Mouse (Mus musculus): ENCODE measurements around the gene Gm7980. TPM values are rescaled to one million over a fixed set of nuclear protein-coding genes. Genes with fewer than 3 reads are reported as not detected.
"Not testable (repeated sequence)": the region's sequence is repeated elsewhere in the genome, so short reads cannot be mapped to it uniquely, and the experiment has no call there.

Gm7980 gene
- not detected for total RNA-seq (2021)
- long read RNA-seq, experiment 1, result 0 reads
- long read RNA-seq, experiment 2, result 0 reads

GRCm38 (mm10) chr14:41907190-41907589 lies at the start of gene Gm7980:
Gm7980 (minus strand) TSS chr14:41907290.
- intact Hi-C loops (cut with DNase I); DNase-seq; H3K27ac ChIP-seq; H3K4me3 ChIP-seq: not testable (repeated sequence)

DNA sequence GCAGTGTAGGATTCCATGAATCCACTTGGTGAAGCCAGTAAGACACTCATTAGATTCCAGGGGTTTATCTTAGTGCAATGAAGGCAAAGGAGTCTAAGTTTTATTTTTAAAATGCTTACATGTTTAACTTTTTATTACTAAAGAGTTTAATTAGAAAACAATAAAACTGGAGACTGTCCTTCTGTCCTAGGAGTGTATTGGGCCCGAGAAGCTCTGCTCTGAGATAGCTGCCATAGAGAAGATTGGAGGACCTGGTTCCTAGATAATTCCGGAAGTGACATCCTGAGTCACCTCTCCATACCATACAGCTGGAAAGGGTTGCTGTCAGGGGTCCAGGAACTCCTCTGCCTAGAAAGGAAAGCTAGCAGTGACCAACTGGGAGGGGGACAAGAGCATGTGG lies 36.6 kb upstream of the Gm7980 start, which contains the start of gene 1700024B05Rik:
TSS of gene 1700024B05Rik (plus strand) at position 301 of the 400 bp plus-strand sequence.
- H3K27ac ChIP-seq; intact Hi-C loops (cut with DNase I); DNase-seq; H3K4me3 ChIP-seq: not testable (repeated sequence)

GRCm38 (mm10) chr14:41924649-41925048 lies 17.6 kb upstream of the Gm7980 start, which contains the start of gene 1700049E17Rik1:
1700049E17Rik1 (plus strand) TSS chr14:41924949.
- DNase-seq; H3K27ac ChIP-seq; H3K4me3 ChIP-seq; intact Hi-C loops (cut with DNase I): not testable (repeated sequence)

Other genes starting within 250 kb of the Gm7980 start
- not detected for gene Gm8068, start 205.4 kb downstream of the Gm7980 start, total RNA-seq (2021)
- not detected for gene Gm7929, start 156.7 kb downstream of the Gm7980 start, total RNA-seq (2021)
- gene Gm47189, start 134.8 kb downstream of the Gm7980 start, total RNA-seq (2021), result not detected
- not detected for gene 1700049E17Rik1, start 17.7 kb upstream of the Gm7980 start, total RNA-seq (2021)
- not detected for gene 1700024B05Rik, start 36.7 kb upstream of the Gm7980 start, total RNA-seq (2021)
- not detected for gene Gm6401, start 60.6 kb upstream of the Gm7980 start, total RNA-seq (2021)
- gene Gm3543, start 76.0 kb upstream of the Gm7980 start, total RNA-seq (2021), result not detected
- gene Gm7951, start 210.1 kb upstream of the Gm7980 start, total RNA-seq (2021), result not detected

All from gastrocnemius, adult 2 months (tissue).